ENCODE assay signal across 1 mouse cellular context in the genomic region with DNA sequence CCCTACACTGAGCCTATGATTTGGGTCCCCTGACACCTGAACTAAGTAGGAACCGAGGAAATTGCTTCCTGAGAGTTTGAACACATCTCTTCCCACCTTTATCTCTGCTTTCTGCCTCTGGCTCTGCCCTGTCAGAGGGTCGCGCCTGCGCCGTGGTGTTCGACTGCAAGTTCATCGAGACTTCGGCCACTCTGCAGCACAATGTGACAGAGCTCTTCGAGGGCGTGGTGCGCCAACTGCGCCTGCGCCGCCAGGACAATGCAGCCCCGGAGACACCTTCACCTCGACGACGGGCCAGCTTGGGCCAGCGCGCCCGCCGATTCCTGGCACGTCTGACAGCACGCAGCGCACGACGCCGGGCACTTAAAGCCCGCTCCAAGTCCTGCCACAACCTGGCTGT.
TF ChIP-seq lines count a peak whose summit lies in the region.

No protein-coding gene starts in this region.

TF ChIP-seq in ES-E14, 5 proteins besides CTCF, POLR2A, EP300 and RAD21:
- no peak for TF ChIP-seq ZNF384 (IDR thresholded peaks at IDR 0.05; ENCODE audit: low read depth, low read length)
- no peak for TF ChIP-seq ZC3H11A (IDR thresholded peaks at IDR 0.05; ENCODE audit: borderline replicate concordance, low read depth, low read length)
- no peak for TF ChIP-seq CHD2 (IDR thresholded peaks at IDR 0.05; ENCODE audit: low read depth, low read length)
- TF ChIP-seq HCFC1 (IDR thresholded peaks at IDR 0.05; ENCODE audit: borderline replicate concordance, insufficient read depth, low read length): no peak
- TF ChIP-seq MAFK (IDR thresholded peaks at IDR 0.05; ENCODE audit: insufficient read depth, low read depth, low read length): no peak
